Mouse (Mus musculus): ENCODE results near the gene Maml2. TPM values are rescaled to one million over a fixed set of nuclear protein-coding genes. Genes with fewer than 3 reads are reported as not detected.

The Maml2 gene
- polyA plus RNA-seq, 1 experiment from 2014 or later = 8.6 TPM

GRCm38 (mm10) chr9:13598596-13599333 lies 301.0 kb downstream of the Maml2 start:
- no peak for DNase-seq (ENCODE audit: low spot score)
- WGBS = 78% methylated on average over 4 of the region's 4 CpGs

GRCm38 (mm10) chr9:13599334-13599614 lies 301.5 kb downstream of the Maml2 start:
- Histone ChIP-seq H3K4me3 (ENCODE audit: low read depth, low read length) (no peak overlapping the region), H3K4me2 (ENCODE audit: low read depth, low read length) (no peak overlapping the region), H3K27me3 (ENCODE audit: control insufficient read depth, insufficient read depth, low read length) (no peaks in the 10 kb centered on the region), H3K27ac (replicated peaks; ENCODE audit: low read depth, low read length) (no peak overlapping the region), H3K9ac (replicated peaks; ENCODE audit: low read length) (no peak overlapping the region), H3K9me3 (replicated peaks; ENCODE audit: control insufficient read depth, low read length) (no peaks in the 10 kb centered on the region), H3K36me3 (replicated peaks; ENCODE audit: control insufficient read depth, insufficient read depth, low read depth, low read length) (no peaks in the 10 kb centered on the region), H3K4me1 (ENCODE audit: control insufficient read depth, insufficient read depth, low read length) (no peaks in the 10 kb centered on the region)
- ATAC-seq (replicated peaks; ENCODE audit: insufficient number of reproducible peaks, low FRiP score, low TSS enrichment, low read depth) (no peak), DNase-seq (ENCODE audit: low spot score) (no peak)
- WGBS = 77% methylated on average over 3 of the region's 3 CpGs

More at GRCm38 (mm10) chr9:13598596-13599333, 301.0 kb downstream of the Maml2 start:
- H3K9ac ChIP-seq (replicated peaks; ENCODE audit: low read length) = no peak overlapping the region
- no peaks in the 10 kb centered on the region for H3K36me3 ChIP-seq (replicated peaks; ENCODE audit: control insufficient read depth, insufficient read depth, low read depth, low read length)
- H3K27me3 ChIP-seq (ENCODE audit: control insufficient read depth, insufficient read depth, low read length) = no peaks in the 10 kb centered on the region
- no peak for ATAC-seq (replicated peaks; ENCODE audit: insufficient number of reproducible peaks, low FRiP score, low TSS enrichment, low read depth)
- H3K4me1 ChIP-seq (ENCODE audit: control insufficient read depth, insufficient read depth, low read length) = no peaks in the 10 kb centered on the region
- H3K9me3 ChIP-seq (replicated peaks; ENCODE audit: control insufficient read depth, low read length) = no peaks in the 10 kb centered on the region
- no peak overlapping the region for H3K4me3 ChIP-seq (ENCODE audit: low read depth, low read length)
- no peak overlapping the region for H3K4me2 ChIP-seq (ENCODE audit: low read depth, low read length)
- H3K27ac ChIP-seq (replicated peaks; ENCODE audit: low read depth, low read length) = no peak overlapping the region

- no peak for DNase-seq (ENCODE audit: low spot score)
- H3K4me2 ChIP-seq (ENCODE audit: low read depth, low read length) = no peak overlapping the region
- ATAC-seq (replicated peaks; ENCODE audit: insufficient number of reproducible peaks, low FRiP score, low TSS enrichment, low read depth) = no peak
- no peaks in the 10 kb centered on the region for H3K9me3 ChIP-seq (replicated peaks; ENCODE audit: control insufficient read depth, low read length)
- no peaks in the 10 kb centered on the region for H3K27me3 ChIP-seq (ENCODE audit: control insufficient read depth, insufficient read depth, low read length)
- H3K4me3 ChIP-seq (ENCODE audit: low read depth, low read length) = no peak overlapping the region
- no peaks in the 10 kb centered on the region for H3K36me3 ChIP-seq (replicated peaks; ENCODE audit: control insufficient read depth, insufficient read depth, low read depth, low read length)
- H3K4me1 ChIP-seq (ENCODE audit: control insufficient read depth, insufficient read depth, low read length) = no peaks in the 10 kb centered on the region
- H3K9ac ChIP-seq (replicated peaks; ENCODE audit: low read length) = no peak overlapping the region
- H3K27ac ChIP-seq (replicated peaks; ENCODE audit: low read depth, low read length) = no peak overlapping the region
- 84% methylated on average over 6 of the region's 6 CpGs for WGBS
Measured at GRCm38 (mm10) chr9:13599800-13600199, 302.0 kb downstream of the Maml2 start.

- Histone ChIP-seq H3K9me3 (replicated peaks; ENCODE audit: control insufficient read depth, low read length) (no peaks in the 10 kb centered on the region), H3K4me3 (ENCODE audit: low read depth, low read length) (no peak overlapping the region), H3K27ac (replicated peaks; ENCODE audit: low read depth, low read length) (no peak overlapping the region), H3K4me1 (ENCODE audit: control insufficient read depth, insufficient read depth, low read length) (no peaks in the 10 kb centered on the region), H3K4me2 (ENCODE audit: low read depth, low read length) (no peak overlapping the region), H3K9ac (replicated peaks; ENCODE audit: low read length) (no peak overlapping the region), H3K27me3 (ENCODE audit: control insufficient read depth, insufficient read depth, low read length) (no peaks in the 10 kb centered on the region), H3K36me3 (replicated peaks; ENCODE audit: control insufficient read depth, insufficient read depth, low read depth, low read length) (no peaks in the 10 kb centered on the region)
- no peak for ATAC-seq (replicated peaks; ENCODE audit: insufficient number of reproducible peaks, low FRiP score, low TSS enrichment, low read depth)
- 78% methylated on average over 3 of the region's 3 CpGs for WGBS
- DNase-seq (ENCODE audit: low spot score) = no peak
Measured at GRCm38 (mm10) chr9:13601729-13602128, 304.0 kb downstream of the Maml2 start.

- no peak overlapping the region for H3K4me3 ChIP-seq (ENCODE audit: low read depth, low read length)
- H3K27me3 ChIP-seq (ENCODE audit: control insufficient read depth, insufficient read depth, low read length) = no peaks in the 10 kb centered on the region
- no peak overlapping the region for H3K9ac ChIP-seq (replicated peaks; ENCODE audit: low read length)
- H3K4me2 ChIP-seq (ENCODE audit: low read depth, low read length) = no peak overlapping the region
- ATAC-seq (replicated peaks; ENCODE audit: insufficient number of reproducible peaks, low FRiP score, low TSS enrichment, low read depth) = no peak
- 79% methylated on average over 8 of the region's 8 CpGs for WGBS
- no peaks in the 10 kb centered on the region for H3K4me1 ChIP-seq (ENCODE audit: control insufficient read depth, insufficient read depth, low read length)
- H3K36me3 ChIP-seq (replicated peaks; ENCODE audit: control insufficient read depth, insufficient read depth, low read depth, low read length) = no peaks in the 10 kb centered on the region
- no peak overlapping the region for H3K27ac ChIP-seq (replicated peaks; ENCODE audit: low read depth, low read length)
- DNase-seq (ENCODE audit: low spot score) = no peak
- no peaks in the 10 kb centered on the region for H3K9me3 ChIP-seq (replicated peaks; ENCODE audit: control insufficient read depth, low read length)
Measured at GRCm38 (mm10) chr9:13603533-13604143, 305.9 kb downstream of the Maml2 start.

DNA sequence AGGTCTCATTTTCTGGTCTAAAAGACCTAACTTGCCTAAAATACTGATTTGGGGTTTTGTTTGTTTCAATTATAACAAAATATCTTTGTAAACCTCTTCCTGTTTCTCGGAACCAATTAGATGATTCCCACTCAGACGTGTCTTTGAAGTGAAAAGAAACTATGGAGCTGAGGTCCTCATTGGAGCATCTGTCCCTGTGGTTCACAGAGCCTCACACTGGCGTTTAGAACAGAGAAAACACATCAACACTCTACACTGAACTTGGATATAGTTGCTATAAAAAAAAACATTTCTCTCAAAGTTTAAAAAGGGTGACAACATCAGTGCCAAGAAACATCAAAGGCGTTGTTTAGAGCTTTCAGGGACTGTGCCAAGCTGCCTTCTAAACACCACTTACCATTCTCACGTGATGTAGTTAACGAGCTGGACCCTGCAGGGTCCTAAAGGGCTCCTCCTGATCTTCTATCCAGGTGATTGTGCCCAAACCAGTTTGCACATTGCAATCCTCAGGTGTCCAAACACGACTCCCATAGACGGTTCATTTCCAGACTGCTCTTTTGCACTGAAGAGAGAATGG lies 309.9 kb downstream of the Maml2 start:
- H3K9me3 ChIP-seq (replicated peaks; ENCODE audit: control insufficient read depth, low read length) = no peaks in the 10 kb centered on the region
- no peak for DNase-seq (ENCODE audit: low spot score)
- H3K4me3 ChIP-seq (ENCODE audit: low read depth, low read length) = no peak overlapping the region
- no peaks in the 10 kb centered on the region for H3K36me3 ChIP-seq (replicated peaks; ENCODE audit: control insufficient read depth, insufficient read depth, low read depth, low read length)
- no peak overlapping the region for H3K27ac ChIP-seq (replicated peaks; ENCODE audit: low read depth, low read length)
- 79% methylated on average over 8 of the region's 8 CpGs for WGBS
- no peak for ATAC-seq (replicated peaks; ENCODE audit: insufficient number of reproducible peaks, low FRiP score, low TSS enrichment, low read depth)
- H3K9ac ChIP-seq (replicated peaks; ENCODE audit: low read length) = no peak overlapping the region
- H3K27me3 ChIP-seq (ENCODE audit: control insufficient read depth, insufficient read depth, low read length) = no peaks in the 10 kb centered on the region
- no peak overlapping the region for H3K4me2 ChIP-seq (ENCODE audit: low read depth, low read length)
- no peaks in the 10 kb centered on the region for H3K4me1 ChIP-seq (ENCODE audit: control insufficient read depth, insufficient read depth, low read length)

GRCm38 (mm10) chr9:13608532-13609071 lies 310.8 kb downstream of the Maml2 start:
- Histone ChIP-seq H3K9ac (replicated peaks; ENCODE audit: low read length) (no peak overlapping the region), H3K4me1 (ENCODE audit: control insufficient read depth, insufficient read depth, low read length) (no peaks in the 10 kb centered on the region), H3K36me3 (replicated peaks; ENCODE audit: control insufficient read depth, insufficient read depth, low read depth, low read length) (no peaks in the 10 kb centered on the region), H3K27ac (replicated peaks; ENCODE audit: low read depth, low read length) (no peak overlapping the region), H3K4me2 (ENCODE audit: low read depth, low read length) (no peak overlapping the region), H3K4me3 (ENCODE audit: low read depth, low read length) (no peak overlapping the region), H3K27me3 (ENCODE audit: control insufficient read depth, insufficient read depth, low read length) (no peaks in the 10 kb centered on the region), H3K9me3 (replicated peaks; ENCODE audit: control insufficient read depth, low read length) (no peaks in the 10 kb centered on the region)
- 64% methylated on average over 3 of the region's 3 CpGs for WGBS
- ATAC-seq (replicated peaks; ENCODE audit: insufficient number of reproducible peaks, low FRiP score, low TSS enrichment, low read depth) (no peak), DNase-seq (ENCODE audit: low spot score) (no peak)

- no peaks in the 10 kb centered on the region for H3K9me3 ChIP-seq (replicated peaks; ENCODE audit: control insufficient read depth, low read length)
- DNase-seq (ENCODE audit: low spot score) (no peak), ATAC-seq (replicated peaks; ENCODE audit: insufficient number of reproducible peaks, low FRiP score, low TSS enrichment, low read depth) (no peak)
- H3K4me1 ChIP-seq (ENCODE audit: control insufficient read depth, insufficient read depth, low read length) = no peaks in the 10 kb centered on the region
- H3K9ac ChIP-seq (replicated peaks; ENCODE audit: low read length) = no peak overlapping the region
- H3K36me3 ChIP-seq (replicated peaks; ENCODE audit: control insufficient read depth, insufficient read depth, low read depth, low read length) = no peaks in the 10 kb centered on the region
- 85% methylated on average over 3 of the region's 3 CpGs for WGBS
- no peak overlapping the region for H3K4me2 ChIP-seq (ENCODE audit: low read depth, low read length)
- H3K27me3 ChIP-seq (ENCODE audit: control insufficient read depth, insufficient read depth, low read length) = no peaks in the 10 kb centered on the region
- H3K27ac ChIP-seq (replicated peaks; ENCODE audit: low read depth, low read length) = no peak overlapping the region
- no peak overlapping the region for H3K4me3 ChIP-seq (ENCODE audit: low read depth, low read length)
Measured at GRCm38 (mm10) chr9:13611561-13611960, 313.8 kb downstream of the Maml2 start.

Measured in embryonic facial prominence, embryonic 11.5 days (tissue).